Mouse (Mus musculus) mouse trophoblast stem cell (cell line): ENCODE measurements at regions not wholly inside any gene's neighbourhood (a gene's known extent, or its start where the extent isn't known, plus 50 kb on each side); places are given as distances from the start of the nearest gene placed in this dataset.

ENCODE experiments used
- in situ Hi-C, 2 experiments: fragments of 300-500 bp; cut with MseI, MboI; formaldehyde crosslinking; loops; 2 replicates in 1 of 2; 3 replicates in 1 of 2; pipeline ENCODE4 v1.15.1; 2025

DNA sequence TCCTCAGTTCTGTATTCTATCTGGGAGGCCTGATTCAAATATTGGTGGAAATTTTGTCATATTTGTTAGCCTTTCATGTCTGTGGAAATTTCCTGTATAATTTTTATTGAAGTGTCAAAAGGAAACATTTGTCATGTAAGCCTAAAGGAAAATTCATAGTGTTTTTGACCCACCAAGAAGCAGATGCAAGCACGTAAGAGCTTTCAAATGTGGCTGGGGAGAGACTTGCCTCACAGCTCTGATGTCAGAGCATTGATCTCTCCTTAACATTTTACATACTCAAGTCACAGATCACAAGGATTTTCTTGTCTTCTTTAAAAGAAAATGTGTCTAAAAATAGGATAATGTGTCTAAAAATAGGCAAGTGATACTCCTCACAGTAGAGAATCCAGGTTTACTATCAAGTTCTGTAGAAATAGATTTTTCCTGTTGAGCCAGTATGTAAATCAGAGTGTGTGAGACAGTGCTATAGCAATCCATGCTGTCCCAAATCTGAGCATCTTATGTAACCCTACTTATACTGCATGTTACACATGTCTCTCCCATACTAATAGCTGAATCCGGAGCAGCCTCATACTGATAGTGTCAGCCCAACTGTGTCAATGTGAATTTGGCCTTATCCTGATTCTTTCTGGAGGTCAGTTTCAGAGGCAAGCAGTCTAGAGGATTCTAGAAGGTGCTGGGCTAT, 110.0 kb upstream of the Runx1 start:
- in situ Hi-C loops = no loop called here

DNA sequence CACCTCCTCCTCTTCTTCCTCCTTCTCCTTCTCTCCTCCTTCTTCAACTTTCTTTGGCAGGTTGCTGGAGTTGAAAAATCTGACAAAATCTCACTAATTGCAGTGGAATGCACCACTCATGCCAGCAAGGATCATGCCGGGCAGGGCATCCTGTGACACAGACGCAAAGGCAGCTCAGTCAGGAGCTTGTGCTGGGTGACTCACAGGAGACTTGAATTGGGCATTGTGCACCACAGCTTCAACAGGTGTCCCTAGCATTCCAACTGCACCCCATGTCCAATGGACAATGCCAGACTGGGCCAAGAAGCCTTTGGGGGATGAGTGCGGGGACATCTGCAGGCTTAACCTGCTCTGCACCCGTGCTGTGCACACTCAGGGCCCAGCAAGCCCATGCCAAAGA, 104.2 kb upstream of the Runx1 start:
- in situ Hi-C loops = no loop called here

DNA sequence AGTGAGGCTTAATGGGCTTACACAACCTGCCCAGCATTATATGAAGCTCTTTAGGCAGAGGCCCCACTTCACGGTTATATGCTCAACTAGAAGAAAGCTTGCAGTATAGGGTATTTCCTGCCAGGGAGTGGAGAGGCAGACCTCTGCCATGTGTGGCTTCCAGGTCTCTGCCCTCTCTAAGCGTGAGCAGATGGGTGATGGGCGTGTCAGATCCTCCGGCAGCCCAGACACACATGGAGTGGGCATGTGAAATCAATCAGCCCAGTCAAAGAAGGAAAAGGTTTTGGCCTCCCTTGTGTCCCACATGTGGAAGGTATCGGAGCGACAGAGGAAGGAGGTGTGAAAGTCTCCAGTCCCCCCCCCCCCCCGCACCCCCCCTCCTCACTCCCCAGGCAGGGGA, 102.3 kb upstream of the Runx1 start:
- in situ Hi-C loops = no loop called here

DNA sequence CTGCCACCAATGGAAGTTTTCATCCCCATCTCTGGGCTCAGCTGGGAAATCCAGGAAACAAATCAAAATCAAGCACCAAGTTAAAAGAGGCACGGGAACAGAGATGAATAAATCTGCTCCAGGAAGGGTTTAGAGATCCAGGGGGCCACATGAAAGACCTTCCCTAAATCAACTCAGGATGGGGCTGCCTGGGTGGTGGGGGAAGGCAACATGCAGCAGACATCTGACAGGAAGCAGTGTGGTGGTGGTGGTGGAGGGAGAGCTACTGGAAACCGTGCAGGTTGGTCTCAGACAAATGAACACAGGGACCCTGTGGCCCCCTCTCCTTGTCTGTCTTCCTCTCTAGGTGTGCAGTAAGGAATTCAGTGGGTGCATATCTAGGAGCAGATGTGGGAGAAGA, 101.7 kb upstream of the Runx1 start:
- in situ Hi-C loops = no loop called here

DNA sequence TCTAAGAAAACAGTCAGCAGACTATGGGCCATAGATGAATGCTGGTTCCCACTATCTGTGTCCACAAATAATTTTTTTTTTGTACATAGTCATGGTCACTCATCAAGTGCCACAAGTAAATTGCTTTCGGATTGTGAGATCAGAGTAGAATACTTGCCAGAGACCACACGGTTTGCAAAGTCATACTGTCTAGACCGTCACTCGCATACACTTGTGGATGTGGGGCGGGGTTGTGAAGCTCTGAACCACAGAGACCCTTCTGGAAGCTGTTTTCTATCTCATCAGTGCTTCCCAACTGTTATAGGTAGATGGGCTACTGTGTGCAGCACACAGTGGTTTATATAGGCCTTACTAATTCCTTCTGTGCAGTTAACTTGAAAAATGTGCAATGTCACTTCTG, 100.9 kb upstream of the Runx1 start:
- in situ Hi-C loops = no loop called here

DNA sequence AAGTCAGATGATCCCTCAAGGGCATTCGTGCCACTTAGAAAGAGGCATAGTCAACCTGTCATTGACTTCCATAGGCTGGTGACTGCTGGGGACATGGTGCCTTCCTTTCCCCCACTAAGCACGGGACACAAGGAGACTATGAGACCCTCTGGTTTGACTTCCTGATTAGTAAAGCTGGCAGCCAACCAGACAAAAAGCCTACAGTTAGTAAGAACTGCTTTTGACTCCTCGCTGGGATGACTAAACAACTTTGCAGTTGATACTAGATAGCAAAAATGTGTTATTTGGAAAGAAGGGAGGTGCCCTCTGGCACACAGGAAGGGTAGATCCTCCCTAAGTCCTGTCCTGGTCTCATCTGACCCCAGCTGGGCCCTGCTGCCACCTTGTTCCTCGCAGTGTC, 95.0 kb upstream of the Runx1 start:
- in situ Hi-C loops = no loop called here

DNA sequence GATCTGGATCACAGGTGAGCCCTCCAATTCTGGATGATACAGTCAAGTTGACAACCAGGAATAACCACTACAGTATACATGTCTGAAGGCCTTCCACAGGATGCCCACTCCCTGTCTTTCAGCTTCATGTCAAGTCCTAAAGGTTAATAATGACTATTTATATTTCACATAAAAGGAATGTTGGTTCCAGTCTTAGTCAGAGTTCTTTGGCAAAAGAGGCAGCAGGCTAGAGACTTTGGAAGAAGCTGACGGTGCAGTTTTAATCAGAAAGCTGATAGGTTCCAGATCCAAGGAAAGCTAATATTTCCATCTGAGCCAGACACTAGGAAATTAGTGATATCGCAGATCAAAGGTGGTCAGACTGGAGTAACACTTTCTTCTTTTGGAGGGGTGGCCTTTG, 91.4 kb upstream of the Runx1 start:
- in situ Hi-C loops = no loop called here

DNA sequence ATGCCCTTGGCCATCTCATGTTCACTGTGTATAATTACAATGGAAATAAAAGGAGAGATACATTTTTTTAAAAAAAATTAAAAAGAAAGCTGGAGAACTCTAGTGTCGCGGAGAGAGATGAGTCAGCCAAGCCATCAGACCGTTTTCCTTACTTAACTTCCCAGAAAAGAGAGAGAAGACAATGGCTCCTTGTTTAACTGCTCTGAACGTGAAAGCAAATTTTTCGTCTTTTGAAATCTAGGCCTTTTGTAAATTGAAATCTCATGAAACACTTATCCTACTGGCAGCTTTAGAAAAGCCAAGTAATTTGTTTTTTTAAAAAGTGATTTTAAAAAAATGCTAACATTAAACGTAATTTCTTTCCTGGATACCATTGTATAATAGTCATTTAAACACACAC, 89.7 kb upstream of the Runx1 start:
- in situ Hi-C loops = no loop called here

DNA sequence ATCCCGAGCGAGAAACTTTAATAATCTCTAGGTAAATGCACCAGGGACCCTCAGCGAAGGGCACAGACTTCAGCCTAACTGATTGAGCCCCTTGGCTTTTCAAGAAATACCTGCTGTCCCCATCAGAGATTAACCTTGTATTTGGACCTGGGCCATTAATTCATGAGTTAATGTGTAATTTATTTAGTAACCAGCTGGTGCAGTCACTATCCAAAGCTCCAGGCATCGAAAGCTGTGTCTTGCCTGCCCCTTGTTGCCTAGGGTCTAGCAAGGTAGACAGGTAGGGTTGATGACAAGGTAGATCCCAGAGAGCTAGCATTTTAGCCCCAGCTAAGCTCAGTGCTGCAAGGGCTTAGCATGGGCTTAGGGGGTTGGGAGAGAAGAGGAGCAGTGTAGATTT, 80.9 kb upstream of the Runx1 start:
- in situ Hi-C loops = no loop called here

DNA sequence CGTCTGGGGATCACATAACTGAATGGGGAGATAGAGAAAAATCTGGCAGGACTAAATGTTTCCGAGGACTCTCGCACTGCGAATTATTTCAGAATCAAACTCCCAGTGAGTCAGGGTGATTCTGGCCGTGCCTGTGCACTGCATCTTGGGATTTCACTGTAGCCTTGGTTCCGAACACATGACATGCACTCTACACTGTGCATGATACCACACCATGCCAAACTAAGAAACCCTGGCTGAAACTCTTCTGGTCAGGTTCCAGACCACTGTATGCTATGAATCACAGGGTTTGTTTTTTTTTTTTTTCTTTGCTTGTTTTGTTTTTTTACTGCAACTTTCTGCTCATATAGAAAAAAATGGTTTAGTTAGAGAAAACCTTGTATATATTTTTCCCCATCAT, 79.7 kb upstream of the Runx1 start:
- in situ Hi-C loops = no loop called here

DNA sequence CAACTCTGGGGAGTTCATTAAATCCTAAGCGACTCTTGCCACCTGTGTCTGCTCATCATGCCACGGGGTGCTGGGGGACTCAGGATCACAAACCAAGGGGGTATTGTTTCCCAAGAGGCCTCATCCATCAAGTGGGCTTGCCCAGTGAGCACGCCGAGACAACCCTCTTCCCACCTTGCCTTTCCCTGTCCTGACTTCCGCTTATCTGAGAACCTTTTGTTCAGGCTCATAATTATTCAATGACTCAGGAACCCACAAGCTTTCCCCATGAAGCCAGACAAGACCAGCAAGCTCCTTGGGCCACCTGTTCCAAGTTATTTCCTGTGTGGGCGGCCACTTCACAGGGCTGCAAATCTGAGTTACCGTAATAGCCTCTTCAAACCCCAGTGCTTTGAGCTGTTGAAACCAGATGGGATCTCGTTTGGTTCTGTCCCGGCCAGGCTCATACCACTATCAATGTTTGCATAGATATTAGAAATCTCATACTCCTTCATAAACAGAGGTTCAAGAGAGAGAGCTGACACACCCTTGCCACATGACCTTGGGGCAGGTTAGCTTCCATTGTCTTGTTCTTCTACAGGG, 78.0 kb upstream of the Runx1 start:
- in situ Hi-C loops = no loop called here

DNA sequence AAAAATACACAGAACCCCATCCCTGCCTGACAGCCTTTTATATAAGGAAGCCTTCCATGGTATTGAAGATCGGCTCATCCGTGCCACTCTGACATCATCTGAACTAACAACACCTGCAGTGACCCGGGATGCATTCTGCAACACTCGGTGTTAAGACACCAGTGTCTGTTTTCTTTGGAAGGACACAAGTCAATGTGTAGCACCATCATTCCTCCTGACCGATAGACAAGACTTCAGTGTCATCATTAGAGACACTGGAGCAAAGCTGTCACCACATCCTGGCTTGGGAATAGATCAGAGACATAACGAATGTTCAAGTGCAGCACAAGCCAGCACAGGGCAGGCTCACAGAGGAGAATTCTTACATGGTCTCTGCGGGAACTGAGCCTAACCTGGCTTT, 77.5 kb upstream of the Runx1 start:
- in situ Hi-C loops = no loop called here

DNA sequence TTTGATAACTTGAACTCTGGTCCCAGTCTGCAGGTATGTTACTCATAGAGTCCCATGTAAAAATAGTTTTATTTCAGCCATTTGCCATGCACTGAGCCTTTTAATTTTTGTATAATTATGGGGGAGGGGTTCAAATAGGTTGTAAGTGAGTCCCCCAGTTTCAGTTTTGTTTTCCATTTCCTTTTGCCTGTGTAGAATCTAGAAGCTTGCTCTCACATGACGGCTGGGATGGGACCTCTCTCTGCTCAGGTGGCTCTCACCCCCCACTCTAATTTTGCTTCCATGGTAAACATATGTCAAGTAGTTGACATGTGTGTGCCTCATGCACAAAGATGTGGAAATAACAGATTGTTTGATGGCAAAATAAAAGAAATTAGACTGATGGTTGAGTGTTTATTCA, 73.8 kb upstream of the Runx1 start:
- in situ Hi-C loops = no loop called here

DNA sequence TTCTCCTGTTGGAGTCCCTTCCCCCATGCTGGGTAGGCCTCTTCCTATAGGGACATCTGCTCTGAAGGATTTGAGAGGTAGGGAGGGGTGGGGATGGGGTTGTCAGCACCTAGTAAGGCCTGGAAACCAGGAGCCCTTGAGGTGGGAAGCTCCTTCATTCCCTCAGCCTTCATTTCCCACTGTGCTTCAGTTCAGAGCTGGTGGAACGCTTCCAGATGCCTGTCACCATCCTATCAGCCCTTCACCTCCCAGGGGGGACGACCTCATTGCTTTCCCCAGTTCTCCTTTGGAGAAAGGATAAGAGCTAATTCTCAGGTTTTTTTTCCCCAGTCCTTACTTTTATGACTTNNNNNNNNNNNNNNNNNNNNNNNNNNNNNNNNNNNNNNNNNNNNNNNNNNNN, 65.8 kb upstream of the Runx1 start:
- in situ Hi-C loops = no loop called here

DNA sequence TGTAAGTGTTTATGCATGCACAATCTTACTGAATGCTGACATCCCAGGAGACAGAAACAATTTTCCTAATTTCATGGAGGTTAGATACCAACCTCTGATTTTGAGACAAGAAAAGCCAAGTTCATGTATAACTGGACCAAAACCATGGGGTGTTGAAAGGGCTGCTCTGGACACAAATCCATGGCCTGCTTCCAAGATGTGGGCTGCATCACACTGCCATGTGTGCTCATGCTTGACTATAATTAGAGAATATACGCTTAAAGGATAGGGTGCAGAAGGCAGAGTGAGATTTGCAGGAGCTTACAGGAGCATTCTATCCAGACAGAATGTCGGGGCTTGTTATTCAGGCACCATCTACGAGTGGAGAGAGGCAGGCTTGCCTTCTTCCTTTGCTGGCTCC, 64.8 kb upstream of the Runx1 start:
- in situ Hi-C loops = no loop called here

DNA sequence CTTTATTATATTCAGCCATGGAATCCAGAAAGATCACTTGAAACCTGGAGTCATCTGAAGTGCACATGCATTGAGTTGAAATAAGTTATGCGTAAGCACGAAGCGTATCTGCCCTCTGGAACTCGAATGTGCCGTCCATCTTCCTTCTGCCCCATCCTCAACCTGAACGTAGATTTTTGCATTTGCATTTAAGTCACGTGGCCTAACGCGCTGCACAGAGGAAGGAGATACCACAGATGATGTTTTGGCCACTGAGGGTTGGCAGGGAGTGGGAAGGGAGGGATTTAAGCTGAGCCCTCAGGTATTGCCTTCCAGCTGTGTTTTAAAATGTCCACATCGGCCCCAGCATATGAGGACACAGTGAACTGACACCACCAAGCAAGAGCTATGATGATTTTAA, 63.6 kb upstream of the Runx1 start:
- in situ Hi-C loops = no loop called here

DNA sequence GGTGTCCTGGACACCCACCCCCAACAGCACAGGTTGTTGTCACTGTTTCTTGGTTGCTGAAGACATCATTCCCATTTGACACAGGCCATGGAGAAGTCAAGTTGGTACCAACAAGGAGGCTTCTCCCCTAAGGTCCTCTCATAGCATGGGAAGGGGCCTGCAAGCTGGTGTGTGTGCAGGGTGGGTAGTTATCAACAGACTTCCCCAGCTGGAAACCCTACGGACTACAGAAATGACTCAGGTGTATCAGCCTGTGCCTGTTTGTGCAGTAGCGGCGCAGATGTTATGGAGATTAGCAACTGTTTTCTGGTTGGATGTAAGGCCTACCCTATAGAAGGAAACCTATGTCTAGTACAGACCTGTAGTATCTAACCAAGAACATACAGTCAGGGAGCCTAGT, 60.3 kb upstream of the Runx1 start:
- in situ Hi-C loops = no loop called here

DNA sequence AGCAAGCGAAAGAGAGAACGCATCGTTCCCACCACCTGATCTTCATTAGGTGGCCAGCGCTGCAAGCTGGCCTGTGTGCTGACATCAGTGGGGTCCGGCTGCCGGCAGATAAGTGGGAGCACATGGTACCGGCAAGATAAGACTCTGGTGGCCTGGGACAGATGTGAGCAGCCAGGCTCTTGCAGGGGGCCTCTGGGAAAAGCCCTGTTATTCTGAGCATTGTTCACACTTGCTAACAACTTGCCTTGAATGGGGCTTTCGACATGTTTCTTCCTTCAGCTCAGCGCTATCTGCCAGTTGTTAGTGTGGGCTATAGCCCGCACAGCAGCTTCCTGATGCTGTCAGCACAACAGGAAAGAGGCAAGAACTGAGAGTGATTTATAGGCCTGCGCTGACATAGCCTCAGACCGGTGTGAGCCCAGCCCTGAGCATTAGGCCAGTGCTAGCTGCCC, 57.9 kb upstream of the Runx1 start:
- in situ Hi-C loops = no loop called here

DNA sequence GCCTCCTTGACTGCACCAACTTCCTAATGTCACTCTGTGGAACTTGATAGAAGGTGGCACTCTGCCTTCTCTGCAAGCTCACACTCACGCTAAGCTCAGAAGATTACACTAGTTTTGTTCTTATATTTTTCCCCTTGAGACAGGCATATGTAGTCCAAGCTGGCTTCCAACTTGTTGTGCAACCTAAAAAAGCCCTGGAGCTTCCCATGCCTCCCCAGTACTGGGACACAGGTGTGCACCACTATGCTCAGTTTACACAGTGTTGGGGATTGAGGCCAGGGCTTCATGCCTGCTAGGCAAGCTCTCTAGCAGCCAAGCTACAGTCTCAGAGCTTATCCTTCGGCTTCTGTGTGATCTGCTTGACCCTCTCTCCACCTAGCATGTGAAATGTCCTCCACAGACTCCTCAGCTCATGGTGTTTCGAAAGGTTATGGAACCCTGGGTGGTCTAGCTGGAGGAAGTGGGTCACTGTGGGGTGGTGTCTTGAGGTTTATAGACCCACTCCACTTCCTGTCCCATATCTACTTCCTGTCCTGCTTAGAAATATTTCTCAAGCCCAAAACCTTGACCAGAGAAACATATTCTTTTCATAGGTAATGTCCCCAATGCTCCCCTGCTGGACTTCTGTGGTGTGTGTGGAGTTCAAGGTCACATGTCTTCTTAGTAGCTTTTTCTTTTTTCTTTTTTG, 54.6 kb upstream of the Runx1 start:
- in situ Hi-C loops = no loop called here

DNA sequence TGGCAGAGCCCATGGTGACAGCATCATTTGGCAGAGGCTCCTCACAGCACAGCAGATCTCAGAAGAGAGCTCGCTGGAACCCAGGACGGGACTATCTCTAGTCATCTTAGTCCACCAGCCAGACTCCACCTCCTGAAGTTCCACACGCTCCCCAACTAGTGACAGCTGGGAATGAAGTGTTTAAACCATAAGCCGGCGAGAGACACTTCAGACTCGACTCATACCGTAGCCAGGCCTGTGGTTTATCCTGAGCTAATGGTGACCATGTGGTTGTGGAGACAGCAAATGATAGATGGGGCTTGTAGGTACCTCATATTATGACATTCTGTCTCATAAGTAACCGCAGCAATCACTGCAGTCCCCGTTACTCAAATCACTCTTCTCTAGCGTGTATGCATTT, 52.1 kb upstream of the Runx1 start:
- in situ Hi-C loops = no loop called here
